Mouse (Mus musculus): Measurements from ENCODE around the gene Ctsd. TPM values are rescaled to one million over a fixed set of nuclear protein-coding genes. Genes with fewer than 3 reads are reported as not detected.
"Not testable (repeated sequence)": the region's sequence is repeated elsewhere in the genome, so short reads cannot be mapped to it uniquely, and the experiment has no call there.

The Ctsd gene
- polyA plus RNA-seq, 1 experiment from 2014 or later, result 229 TPM

DNA sequence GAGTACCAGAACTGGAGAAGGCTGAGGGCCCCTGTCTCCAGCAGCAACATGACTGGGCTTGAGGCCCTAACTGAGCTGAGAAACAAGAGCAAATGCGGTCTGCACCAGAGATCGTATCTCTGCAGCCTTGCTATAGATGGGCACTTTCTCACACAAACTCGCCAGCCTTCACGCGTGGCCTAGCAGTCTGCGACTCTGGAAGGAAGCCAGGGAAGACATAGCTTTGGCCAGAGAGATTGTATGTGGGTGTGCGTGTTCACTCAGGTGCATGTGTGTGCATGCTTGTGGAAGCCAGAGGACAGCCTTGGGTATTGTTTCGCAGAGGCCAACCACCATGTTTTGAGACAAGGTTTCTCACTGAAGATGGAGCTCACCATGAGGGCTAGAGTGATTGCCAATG, 20.8 kb upstream of the Ctsd start:
- no peaks in the 10 kb centered on the region for H3K36me3 ChIP-seq (ENCODE audit: control insufficient read depth, insufficient read depth, low read length)
- no peaks in the 10 kb centered on the region for H3K9me3 ChIP-seq (ENCODE audit: control insufficient read depth, low read length)
- H3K4me1 ChIP-seq (ENCODE audit: control insufficient read depth, insufficient read depth, low read length), result no peaks in the 10 kb centered on the region
- no peaks in the 10 kb centered on the region for H3K27me3 ChIP-seq (ENCODE audit: control insufficient read depth, insufficient read depth, low read length)
- WGBS, result 93% methylated on average over 8 of the region's 8 CpGs
- H3K4me3 ChIP-seq (replicated peaks; ENCODE audit: low read depth, low read length), result no peak overlapping the region
- DNase-seq, result no peak
- no peak for ATAC-seq (ENCODE audit: low FRiP score, low TSS enrichment)
- no peak overlapping the region for H3K9ac ChIP-seq (replicated peaks; ENCODE audit: low read length)
- H3K4me2 ChIP-seq (ENCODE audit: low read length), result no peak overlapping the region
- H3K27ac ChIP-seq (replicated peaks; ENCODE audit: low read depth, low read length), result no peak overlapping the region

DNA sequence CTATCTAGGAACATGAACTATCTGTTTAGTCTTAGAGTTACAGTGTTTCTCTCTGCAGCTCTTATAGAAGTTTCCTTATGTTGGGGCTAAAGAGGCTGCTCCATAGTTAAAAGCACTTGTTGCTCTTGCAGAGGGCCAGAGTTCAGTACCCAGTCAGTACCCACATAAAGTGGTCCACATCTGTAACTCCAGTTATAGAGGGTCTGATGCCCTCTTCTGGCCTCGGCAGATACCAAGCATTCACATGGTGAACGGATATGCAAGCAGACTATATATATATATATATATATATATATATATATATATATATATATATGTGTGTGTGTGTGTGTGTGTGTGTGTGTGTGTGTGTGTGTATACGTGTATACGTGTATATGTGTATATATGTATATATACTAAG, 20.1 kb upstream of the Ctsd start:
- no peaks in the 10 kb centered on the region for H3K9me3 ChIP-seq (ENCODE audit: control insufficient read depth, low read length)
- DNase-seq (no peak), ATAC-seq (ENCODE audit: low FRiP score, low TSS enrichment) (no peak)
- H3K4me1 ChIP-seq (ENCODE audit: control insufficient read depth, insufficient read depth, low read length), result no peaks in the 10 kb centered on the region
- no peak overlapping the region for H3K4me2 ChIP-seq (ENCODE audit: low read length)
- H3K27me3 ChIP-seq (ENCODE audit: control insufficient read depth, insufficient read depth, low read length), result no peaks in the 10 kb centered on the region
- no peak overlapping the region for H3K4me3 ChIP-seq (replicated peaks; ENCODE audit: low read depth, low read length)
- H3K27ac ChIP-seq (replicated peaks; ENCODE audit: low read depth, low read length), result no peak overlapping the region
- no peak overlapping the region for H3K9ac ChIP-seq (replicated peaks; ENCODE audit: low read length)
- H3K36me3 ChIP-seq (ENCODE audit: control insufficient read depth, insufficient read depth, low read length), result no peaks in the 10 kb centered on the region
- WGBS, result 78% methylated on average over 4 of the region's 4 CpGs

DNA sequence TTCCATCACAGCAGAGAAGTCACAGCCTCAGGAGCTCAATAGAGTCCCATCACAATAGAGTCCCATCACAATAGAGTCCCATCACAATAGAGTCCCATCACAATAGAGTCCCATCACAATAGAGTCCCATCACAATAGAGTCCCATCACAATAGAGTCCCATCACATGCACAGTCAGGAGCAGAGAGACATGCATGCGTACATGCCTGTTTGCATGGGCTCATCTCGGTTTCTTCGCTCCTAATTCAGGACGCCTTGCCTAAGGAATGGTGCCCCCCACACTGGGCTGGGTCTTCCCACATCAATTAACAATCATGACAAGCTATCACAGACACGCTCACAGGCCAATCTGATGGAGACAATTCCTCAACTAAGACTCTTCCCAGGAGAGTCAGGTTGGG, 17.3 kb upstream of the Ctsd start:
- WGBS, result 80% methylated on average over 5 of the region's 5 CpGs

DNA sequence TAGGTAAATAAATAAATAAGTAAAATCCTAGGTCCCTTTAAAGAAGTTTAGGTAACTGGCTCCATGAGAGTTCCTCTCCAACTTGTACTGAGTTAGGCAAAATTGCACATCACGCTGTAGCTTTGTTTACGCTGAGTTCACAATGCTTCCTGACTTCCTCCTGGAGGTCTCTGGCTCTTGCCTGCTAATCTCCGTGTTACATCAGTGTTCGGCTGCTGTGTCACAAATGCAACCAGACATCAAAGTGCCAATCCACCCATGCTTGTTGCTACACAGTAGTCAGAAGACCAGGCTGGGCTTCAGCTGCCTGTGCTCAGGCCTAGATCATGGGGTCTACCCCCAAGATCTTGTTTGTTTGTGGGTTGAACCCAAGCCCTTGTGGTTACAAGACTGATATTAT, 15.8 kb upstream of the Ctsd start:
- no peak for ATAC-seq (ENCODE audit: low FRiP score, low TSS enrichment)
- no peak overlapping the region for H3K4me2 ChIP-seq (ENCODE audit: low read length)
- H3K9ac ChIP-seq (replicated peaks; ENCODE audit: low read length), result no peak overlapping the region
- no peak overlapping the region for H3K4me3 ChIP-seq (replicated peaks; ENCODE audit: low read depth, low read length)
- no peaks in the 10 kb centered on the region for H3K9me3 ChIP-seq (ENCODE audit: control insufficient read depth, low read length)
- no peaks in the 10 kb centered on the region for H3K4me1 ChIP-seq (ENCODE audit: control insufficient read depth, insufficient read depth, low read length)
- WGBS, result 84% methylated on average over 4 of the region's 4 CpGs
- no peaks in the 10 kb centered on the region for H3K27me3 ChIP-seq (ENCODE audit: control insufficient read depth, insufficient read depth, low read length)
- H3K27ac ChIP-seq (replicated peaks; ENCODE audit: low read depth, low read length), result no peak overlapping the region
- DNase-seq, result no peak
- H3K36me3 ChIP-seq (ENCODE audit: control insufficient read depth, insufficient read depth, low read length), result no peaks in the 10 kb centered on the region

More for the DNA sequence above, 17.3 kb upstream of the Ctsd start:
- H3K27ac ChIP-seq (replicated peaks; ENCODE audit: low read depth, low read length); H3K4me1 ChIP-seq (ENCODE audit: control insufficient read depth, insufficient read depth, low read length); H3K4me2 ChIP-seq (ENCODE audit: low read length); DNase-seq; H3K9ac ChIP-seq (replicated peaks; ENCODE audit: low read length); H3K36me3 ChIP-seq (ENCODE audit: control insufficient read depth, insufficient read depth, low read length); H3K4me3 ChIP-seq (replicated peaks; ENCODE audit: low read depth, low read length); H3K9me3 ChIP-seq (ENCODE audit: control insufficient read depth, low read length); H3K27me3 ChIP-seq (ENCODE audit: control insufficient read depth, insufficient read depth, low read length); ATAC-seq (ENCODE audit: low FRiP score, low TSS enrichment): not testable (repeated sequence)

DNA sequence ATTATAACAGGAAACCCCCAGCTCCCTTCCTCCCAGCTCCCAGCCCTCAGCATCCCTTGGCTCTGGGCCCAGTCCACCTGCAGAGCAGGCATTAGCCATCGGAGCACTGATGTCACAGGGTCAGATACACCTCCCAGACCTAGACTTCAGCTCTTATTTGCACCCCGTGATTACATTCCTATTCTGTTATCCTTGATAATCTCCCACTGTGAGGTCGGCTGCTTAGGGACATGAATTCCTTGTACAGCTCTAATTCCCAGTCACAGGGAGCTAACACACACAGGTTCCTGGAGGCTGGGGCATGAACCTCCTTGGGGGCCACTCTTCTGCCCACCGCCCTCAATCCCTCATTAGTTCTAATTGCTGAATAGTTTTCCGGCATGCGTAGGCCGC, 12.9 kb upstream of the Ctsd start:
- H3K36me3 ChIP-seq (ENCODE audit: control insufficient read depth, insufficient read depth, low read length), result no peaks in the 10 kb centered on the region
- DNase-seq (no peak), ATAC-seq (ENCODE audit: low FRiP score, low TSS enrichment) (no peak)
- H3K4me3 ChIP-seq (replicated peaks; ENCODE audit: low read depth, low read length), result no peak overlapping the region
- H3K9me3 ChIP-seq (ENCODE audit: control insufficient read depth, low read length), result no peaks in the 10 kb centered on the region
- no peaks in the 10 kb centered on the region for H3K4me1 ChIP-seq (ENCODE audit: control insufficient read depth, insufficient read depth, low read length)
- H3K27ac ChIP-seq (replicated peaks; ENCODE audit: low read depth, low read length), result no peak overlapping the region
- WGBS, result 36% methylated on average over 7 of the region's 7 CpGs
- H3K27me3 ChIP-seq (ENCODE audit: control insufficient read depth, insufficient read depth, low read length), result no peaks in the 10 kb centered on the region
- no peak overlapping the region for H3K9ac ChIP-seq (replicated peaks; ENCODE audit: low read length)
- H3K4me2 ChIP-seq (ENCODE audit: low read length), result no peak overlapping the region

DNA sequence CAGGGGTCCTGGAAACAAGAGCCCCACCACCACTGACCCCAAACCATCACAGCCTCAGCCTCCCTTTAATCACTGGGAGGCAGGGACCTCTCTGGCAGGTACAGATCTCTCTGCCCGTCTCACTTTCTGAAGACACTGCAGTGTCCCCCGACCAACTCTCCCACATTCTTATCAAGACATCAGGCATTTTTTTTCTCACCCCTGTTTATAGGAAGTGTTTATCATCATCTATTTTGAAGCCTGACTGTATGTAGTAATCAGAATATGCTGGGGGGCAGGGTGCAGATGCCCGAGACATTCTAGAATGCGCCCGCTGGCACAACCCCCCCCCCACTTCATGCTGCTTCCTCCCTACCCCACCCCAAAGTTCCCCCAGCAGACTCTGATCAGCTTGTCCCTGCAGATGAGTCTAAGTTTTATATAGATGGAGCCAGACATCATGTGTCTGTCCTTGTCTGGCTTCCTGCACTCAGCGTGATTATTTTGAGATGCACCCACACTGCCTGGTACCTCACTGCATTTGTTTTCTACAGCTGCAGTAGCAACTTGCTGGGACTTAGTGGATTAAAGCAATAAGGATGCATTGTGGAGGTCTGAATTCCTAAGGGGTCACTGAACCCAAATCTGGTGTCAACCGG, 12.4 kb upstream of the Ctsd start:
- Histone ChIP-seq H3K27me3 (ENCODE audit: control insufficient read depth, insufficient read depth, low read length) (no peaks in the 10 kb centered on the region), H3K36me3 (ENCODE audit: control insufficient read depth, insufficient read depth, low read length) (no peaks in the 10 kb centered on the region), H3K4me1 (ENCODE audit: control insufficient read depth, insufficient read depth, low read length) (no peaks in the 10 kb centered on the region), H3K27ac (replicated peaks; ENCODE audit: low read depth, low read length) (no peak overlapping the region), H3K9me3 (ENCODE audit: control insufficient read depth, low read length) (no peaks in the 10 kb centered on the region), H3K4me2 (ENCODE audit: low read length) (no peak overlapping the region), H3K4me3 (replicated peaks; ENCODE audit: low read depth, low read length) (no peak overlapping the region), H3K9ac (replicated peaks; ENCODE audit: low read length) (no peak overlapping the region)
- 55% methylated on average over 7 of the region's 7 CpGs for WGBS
- ATAC-seq (ENCODE audit: low FRiP score, low TSS enrichment) (no peak), DNase-seq (no peak)

DNA sequence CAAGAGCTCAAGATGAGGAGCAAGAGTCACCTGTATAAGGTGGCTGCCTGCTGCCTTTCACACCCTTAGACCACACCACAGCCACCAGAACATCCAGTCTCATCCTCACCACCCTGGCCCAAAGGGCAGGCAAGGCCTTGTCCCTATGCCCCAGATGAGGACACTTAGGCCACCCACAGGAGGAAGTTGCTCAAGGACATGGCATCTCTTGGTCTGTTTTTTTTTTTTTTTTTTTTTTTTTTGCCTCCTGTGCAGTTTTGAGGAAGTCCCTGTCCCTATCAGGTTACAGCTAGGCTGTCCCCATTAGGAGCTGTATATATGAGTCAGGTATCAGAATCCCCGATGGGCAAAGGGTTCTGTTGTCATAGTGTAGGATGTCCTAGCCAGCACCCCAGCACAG, 11.4 kb upstream of the Ctsd start:
- Histone ChIP-seq H3K27me3 (ENCODE audit: control insufficient read depth, insufficient read depth, low read length) (no peaks in the 10 kb centered on the region), H3K9ac (replicated peaks; ENCODE audit: low read length) (no peak overlapping the region), H3K4me2 (ENCODE audit: low read length) (no peak overlapping the region), H3K4me3 (replicated peaks; ENCODE audit: low read depth, low read length) (no peak overlapping the region), H3K36me3 (ENCODE audit: control insufficient read depth, insufficient read depth, low read length) (no peaks in the 10 kb centered on the region), H3K4me1 (ENCODE audit: control insufficient read depth, insufficient read depth, low read length) (no peaks in the 10 kb centered on the region), H3K9me3 (ENCODE audit: control insufficient read depth, low read length) (no peaks in the 10 kb centered on the region), H3K27ac (replicated peaks; ENCODE audit: low read depth, low read length) (no peak overlapping the region)
- no peak for ATAC-seq (ENCODE audit: low FRiP score, low TSS enrichment)
- no peak for DNase-seq
- 92% methylated on average over 1 of the region's 1 CpGs for WGBS

DNA sequence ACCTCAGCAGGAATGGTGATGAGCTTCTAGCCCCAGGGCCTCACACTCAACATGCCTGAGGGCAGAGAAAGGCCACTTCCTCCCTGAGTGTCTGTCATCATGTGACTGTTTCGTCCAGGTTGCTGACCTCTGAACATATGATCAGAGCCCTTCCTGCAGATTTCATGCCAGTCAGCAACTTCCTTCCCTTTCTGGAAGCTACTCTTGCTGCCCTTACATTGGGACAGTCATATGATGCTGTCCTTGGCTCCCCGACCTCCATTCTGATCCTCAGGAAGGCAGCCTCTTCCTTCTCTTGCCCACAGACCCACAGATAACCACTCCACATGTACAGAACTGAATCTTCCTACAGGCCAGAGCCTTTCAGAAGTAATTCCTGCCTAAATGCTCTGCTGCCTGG, 10.2 kb upstream of the Ctsd start:
- no peak overlapping the region for H3K4me3 ChIP-seq (replicated peaks; ENCODE audit: low read depth, low read length)
- no peaks in the 10 kb centered on the region for H3K36me3 ChIP-seq (ENCODE audit: control insufficient read depth, insufficient read depth, low read length)
- H3K9me3 ChIP-seq (ENCODE audit: control insufficient read depth, low read length), result no peaks in the 10 kb centered on the region
- ATAC-seq (ENCODE audit: low FRiP score, low TSS enrichment) (no peak), DNase-seq (no peak)
- H3K27ac ChIP-seq (replicated peaks; ENCODE audit: low read depth, low read length), result no peak overlapping the region
- 70% methylated on average over 2 of the region's 2 CpGs for WGBS
- H3K4me1 ChIP-seq (ENCODE audit: control insufficient read depth, insufficient read depth, low read length), result no peaks in the 10 kb centered on the region
- no peak overlapping the region for H3K9ac ChIP-seq (replicated peaks; ENCODE audit: low read length)
- H3K27me3 ChIP-seq (ENCODE audit: control insufficient read depth, insufficient read depth, low read length), result no peaks in the 10 kb centered on the region
- H3K4me2 ChIP-seq (ENCODE audit: low read length), result no peak overlapping the region

DNA sequence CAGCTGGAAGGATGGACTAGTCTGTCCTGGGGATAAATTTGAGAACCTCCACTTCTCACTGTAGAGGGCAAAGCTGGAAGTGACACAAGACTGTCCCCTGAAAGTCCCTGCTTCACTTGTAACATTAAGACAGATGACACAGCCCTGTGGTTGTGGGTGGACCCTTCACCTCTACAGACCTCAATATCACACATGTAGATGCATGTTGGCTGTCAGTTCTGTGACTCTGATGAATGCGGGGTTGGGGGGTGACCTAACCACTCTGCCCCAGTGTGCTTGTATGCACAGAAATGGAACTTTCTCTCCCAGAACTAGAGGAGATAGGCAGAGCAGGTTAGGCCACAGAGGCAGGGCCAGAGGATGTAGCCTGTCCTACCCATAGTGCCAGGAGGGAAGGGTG, 8.8 kb upstream of the Ctsd start:
- no peak for DNase-seq
- no peak overlapping the region for H3K27ac ChIP-seq (replicated peaks; ENCODE audit: low read depth, low read length)
- no peak overlapping the region for H3K4me2 ChIP-seq (ENCODE audit: low read length)
- no peak overlapping the region for H3K9ac ChIP-seq (replicated peaks; ENCODE audit: low read length)
- 93% methylated on average over 1 of the region's 1 CpGs for WGBS
- no peaks in the 10 kb centered on the region for H3K36me3 ChIP-seq (ENCODE audit: control insufficient read depth, insufficient read depth, low read length)
- H3K27me3 ChIP-seq (ENCODE audit: control insufficient read depth, insufficient read depth, low read length), result no peaks in the 10 kb centered on the region
- H3K4me3 ChIP-seq (replicated peaks; ENCODE audit: low read depth, low read length), result no peak overlapping the region
- ATAC-seq (ENCODE audit: low FRiP score, low TSS enrichment), result no peak
- H3K9me3 ChIP-seq (ENCODE audit: control insufficient read depth, low read length), result no peaks in the 10 kb centered on the region
- no peaks in the 10 kb centered on the region for H3K4me1 ChIP-seq (ENCODE audit: control insufficient read depth, insufficient read depth, low read length)
